Mouse (Mus musculus) NIH3T3 (cell line): Measurements from ENCODE around the gene Pak6.
A peak's percentile ranks its signal among the peaks of the same experiment; 100 is the strongest.

Source experiments
- DNase-seq: peaks from one replicate; pipeline ENCODE4 v3.0.0-alpha.2; 2012; ENCODE audit warnings: low read depth

Pak6 gene

GRCm38 (mm10) chr2:118697311-118697877, 34.3 kb downstream of the Pak6 start:
- DNase-seq = peak; percentile 69

DNA sequence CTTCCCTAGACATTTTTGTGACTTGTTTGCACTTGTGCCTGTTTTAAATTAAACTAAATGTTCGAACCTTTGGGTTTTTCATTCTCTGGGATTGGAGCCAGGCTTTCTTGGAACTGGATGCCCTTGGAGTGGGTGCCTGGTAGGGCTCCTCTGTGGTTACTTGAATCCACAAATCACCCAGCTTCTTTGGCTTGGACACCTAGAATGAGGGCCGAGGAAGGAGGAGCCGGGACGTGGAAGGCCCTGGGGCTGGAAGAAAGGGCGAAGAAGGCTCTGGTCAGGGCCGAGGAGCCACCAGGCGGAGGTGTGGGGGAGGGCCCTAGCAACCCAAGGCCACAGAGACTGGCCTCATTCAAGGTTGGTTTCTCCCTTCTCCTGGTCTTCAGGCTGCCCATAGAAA, 34.9 kb downstream of the Pak6 start:
- peak; percentile 97 for DNase-seq

GRCm38 (mm10) chr2:118700179-118701062, 37.3 kb downstream of the Pak6 start:
- DNase-seq = peak; percentile 94

- DNase-seq = no peak
Observed at GRCm38 (mm10) chr2:118701161-118701560, 38.1 kb downstream of the Pak6 start.

- no peak for DNase-seq
Observed at GRCm38 (mm10) chr2:118701971-118702882, 39.1 kb downstream of the Pak6 start.

DNA sequence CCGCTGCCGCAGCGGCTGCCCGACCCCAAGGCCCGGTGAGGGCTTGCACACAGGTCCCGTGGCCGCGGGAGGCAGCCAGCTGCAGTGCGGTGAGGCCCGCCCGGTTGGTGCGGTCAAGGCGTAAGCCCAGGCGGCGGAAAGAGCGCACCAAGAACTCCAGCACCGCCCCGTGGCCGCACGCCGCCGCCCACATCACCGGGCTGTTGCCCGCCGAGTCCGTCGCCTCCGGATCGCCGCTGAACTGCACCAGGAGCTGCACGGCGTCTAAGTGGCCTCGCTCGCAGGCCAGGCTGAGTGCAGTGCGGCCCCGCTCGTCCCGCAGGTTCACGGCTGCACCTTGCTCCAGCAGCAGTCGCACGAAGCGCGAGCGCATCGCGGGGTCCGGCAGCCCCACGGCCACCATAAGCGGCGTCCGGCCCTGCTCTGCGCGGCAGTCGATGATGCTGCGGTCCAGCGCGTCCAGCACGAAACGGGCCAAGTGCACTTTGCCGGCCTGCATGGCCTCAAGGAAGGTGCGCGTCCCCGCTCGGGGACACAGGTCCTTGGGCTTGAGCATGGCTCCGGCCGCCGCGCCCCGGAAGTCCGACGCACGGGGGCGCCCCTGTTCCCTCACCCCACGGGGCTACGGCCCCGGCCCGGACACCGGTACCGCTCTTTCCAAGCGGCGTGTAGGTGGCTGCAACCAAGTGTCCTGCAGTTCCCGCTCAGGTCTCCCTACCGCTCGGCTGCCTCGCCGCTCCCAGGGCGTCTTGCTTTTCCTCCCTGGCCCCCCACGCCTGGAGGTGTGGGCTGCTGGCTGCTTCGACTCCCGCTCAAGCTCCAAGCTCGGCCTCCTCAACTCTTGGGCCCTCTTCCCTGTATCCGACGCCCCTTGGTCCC, 40.0 kb downstream of the Pak6 start:
- no peak for DNase-seq

- no peak for DNase-seq
Observed at GRCm38 (mm10) chr2:118703913-118704730, 41.0 kb downstream of the Pak6 start, which contains the start of gene Ankrd63. Gene Ankrd63 (minus strand): TSS chr2:118703963.

- peak; percentile 46 for DNase-seq
Observed at GRCm38 (mm10) chr2:118706436-118706835, 43.3 kb downstream of the Pak6 start.

DNA sequence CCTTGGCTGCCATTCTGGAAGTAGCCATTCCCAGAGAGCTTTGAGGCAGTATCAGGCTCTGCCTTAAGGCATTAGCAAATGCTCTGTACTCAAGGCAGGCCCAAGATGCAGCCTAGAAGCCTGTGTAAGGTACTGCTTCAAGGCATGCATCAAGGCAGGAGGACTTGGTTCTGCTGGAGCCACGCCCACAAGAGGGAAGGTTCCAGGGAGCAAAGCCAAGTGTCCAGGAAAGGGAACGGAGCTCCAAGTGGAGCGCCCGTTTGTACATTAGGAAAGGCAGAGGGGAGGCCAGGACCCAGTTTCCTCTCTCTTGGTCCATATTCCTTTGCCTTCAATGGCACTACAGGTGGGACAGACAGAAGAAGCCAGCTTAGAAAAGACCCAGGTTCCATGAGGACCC, 45.4 kb downstream of the Pak6 start:
- DNase-seq = no peak

DNA sequence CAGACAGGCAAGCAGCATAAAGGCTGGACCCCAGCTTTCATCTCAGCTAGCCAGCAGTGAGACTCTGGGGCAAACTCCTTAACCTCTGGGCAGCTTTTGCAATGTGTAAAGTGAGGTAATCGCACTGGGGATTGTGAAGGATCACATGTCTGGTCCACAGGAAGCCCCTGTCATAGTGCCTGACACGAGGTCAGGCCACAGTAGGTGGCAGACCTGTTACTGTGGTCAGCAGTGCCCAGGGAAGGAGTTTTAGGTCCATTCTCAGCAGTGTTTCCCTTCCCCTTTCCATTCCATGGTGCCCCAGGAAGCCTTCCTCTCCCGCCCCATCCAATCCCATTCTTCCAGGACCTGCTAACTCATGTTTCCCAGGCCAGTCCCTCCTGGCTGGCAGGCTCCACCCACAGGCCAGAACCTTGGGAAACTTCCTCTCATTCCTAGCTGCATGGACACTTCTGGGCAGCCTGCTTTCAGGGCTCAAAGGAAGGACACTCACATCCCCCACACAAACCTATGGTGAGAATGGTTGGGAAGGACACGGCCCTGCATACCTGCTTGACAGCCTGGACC, 46.6 kb downstream of the Pak6 start:
- DNase-seq = peak; percentile 30

- DNase-seq = no peak
Observed at GRCm38 (mm10) chr2:118711038-118711494, 48.0 kb downstream of the Pak6 start.

- DNase-seq = no peak
Observed at GRCm38 (mm10) chr2:118713631-118714030, 50.5 kb downstream of the Pak6 start.

DNA sequence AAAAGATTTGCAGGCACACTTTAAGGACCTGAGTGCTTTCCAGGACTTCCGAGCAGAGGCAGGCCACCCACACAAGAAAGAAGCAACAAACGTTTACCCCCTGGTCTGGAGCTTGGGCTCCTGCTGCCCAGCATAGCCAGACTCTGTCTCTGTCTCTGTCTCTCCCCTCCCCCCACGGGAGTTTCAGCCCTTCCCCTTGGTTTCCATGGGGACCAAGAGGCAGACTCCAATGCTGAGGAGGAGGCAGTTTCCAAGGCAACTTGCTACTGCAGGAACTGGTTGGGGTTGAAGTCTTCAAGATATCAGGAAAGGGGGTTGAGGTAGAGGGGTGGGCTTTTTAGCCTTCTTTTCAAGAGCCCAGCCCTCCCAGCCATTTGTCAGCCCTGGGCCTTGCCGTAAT, 51.1 kb downstream of the Pak6 start:
- no peak for DNase-seq

- DNase-seq = no peak
Observed at GRCm38 (mm10) chr2:118716677-118717076, 53.6 kb downstream of the Pak6 start.

DNA sequence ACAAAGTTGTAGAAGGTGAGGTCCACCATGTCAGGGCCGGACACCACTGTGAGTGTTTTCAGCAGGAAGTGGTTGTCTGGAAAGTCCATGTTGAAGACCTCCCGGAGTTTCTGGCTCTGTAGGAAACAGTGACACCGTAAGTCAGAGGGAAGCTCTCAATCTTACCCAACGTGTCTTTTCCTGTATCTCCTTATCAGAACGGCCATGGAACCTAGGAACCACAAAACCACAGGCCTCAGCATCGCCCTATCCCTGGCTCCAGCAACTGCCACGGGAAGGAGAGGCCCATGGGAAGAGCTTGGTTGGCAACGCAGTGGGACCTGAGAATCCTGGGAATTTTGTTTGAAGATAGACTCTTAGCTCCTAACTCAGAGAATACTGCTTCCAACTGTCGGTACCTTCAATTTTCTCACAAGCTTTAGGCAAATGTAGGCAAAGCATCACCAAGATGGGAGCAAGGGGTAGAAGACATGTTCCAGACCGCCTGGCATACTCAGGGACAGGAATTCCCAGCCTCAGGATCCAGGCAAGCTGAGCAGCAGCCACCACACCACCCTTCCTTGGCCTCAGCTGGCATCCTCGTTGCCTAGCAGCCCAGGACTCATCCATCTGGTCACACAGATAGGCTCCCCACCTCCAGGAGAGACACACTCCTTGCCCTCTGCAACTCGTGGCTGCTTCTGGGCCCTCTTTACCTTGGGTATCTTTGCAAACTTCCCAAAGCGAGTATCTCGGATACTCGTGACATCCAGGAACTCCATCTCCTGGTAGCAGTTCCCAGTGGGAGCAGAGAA, 60.8 kb downstream of the Pak6 start:
- DNase-seq = no peak

DNA sequence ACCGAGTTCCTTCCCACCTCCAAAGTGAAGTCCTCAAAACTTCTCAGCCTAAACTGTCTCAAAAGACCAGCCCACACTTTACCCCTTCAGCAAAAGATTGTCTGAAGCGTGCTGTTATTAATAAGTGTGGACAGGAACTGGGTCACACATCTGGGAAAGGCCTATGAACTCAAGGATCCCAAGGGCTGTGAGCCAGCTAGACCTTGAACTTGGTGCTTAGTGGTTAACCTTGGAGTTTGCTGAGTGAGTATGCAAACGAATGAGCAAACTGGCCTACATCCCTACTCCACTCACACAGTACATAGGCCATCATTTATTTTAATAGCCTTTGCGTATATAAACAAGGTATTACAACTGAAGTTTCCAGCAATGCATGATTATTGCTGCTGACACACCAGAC, 62.4 kb downstream of the Pak6 start:
- DNase-seq = peak; percentile 42

DNA sequence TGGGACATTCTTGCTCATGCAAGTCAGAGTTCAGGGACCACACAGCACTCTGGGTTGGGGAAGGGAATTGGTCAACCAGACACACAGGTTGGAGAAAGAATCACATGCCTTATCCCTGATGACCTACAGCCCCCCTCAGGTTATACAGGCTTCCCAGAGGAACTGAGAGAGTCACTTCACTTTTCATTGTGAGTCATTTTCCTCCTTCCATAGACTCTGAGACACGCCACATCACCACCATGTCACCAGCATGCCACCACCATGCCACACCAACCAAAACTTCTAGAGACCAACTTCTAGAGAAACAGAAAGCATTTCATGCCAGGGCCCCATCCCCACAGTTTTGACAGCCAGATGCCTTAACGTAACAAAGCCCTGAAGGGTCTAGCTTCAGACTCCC, 63.8 kb downstream of the Pak6 start:
- no peak for DNase-seq

DNA sequence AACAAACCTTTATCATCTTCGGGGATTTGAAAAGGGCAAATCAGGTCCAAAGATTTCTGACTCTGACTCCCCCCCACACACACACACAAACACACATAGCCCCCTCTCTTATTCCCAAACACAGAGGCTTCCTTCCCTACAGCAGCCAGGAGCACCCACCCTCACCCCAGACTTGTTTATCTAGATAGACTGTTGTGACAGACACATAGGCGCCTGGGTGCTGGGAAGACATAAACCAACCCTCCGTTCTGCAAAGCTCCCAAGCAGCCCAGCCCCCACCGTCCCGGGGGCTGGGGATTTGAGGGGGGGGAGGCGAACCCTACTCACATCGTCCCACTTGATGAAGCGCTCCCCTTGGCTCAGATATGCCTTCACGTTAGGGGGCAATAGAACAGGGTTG, 64.8 kb downstream of the Pak6 start:
- DNase-seq = no peak

DNA sequence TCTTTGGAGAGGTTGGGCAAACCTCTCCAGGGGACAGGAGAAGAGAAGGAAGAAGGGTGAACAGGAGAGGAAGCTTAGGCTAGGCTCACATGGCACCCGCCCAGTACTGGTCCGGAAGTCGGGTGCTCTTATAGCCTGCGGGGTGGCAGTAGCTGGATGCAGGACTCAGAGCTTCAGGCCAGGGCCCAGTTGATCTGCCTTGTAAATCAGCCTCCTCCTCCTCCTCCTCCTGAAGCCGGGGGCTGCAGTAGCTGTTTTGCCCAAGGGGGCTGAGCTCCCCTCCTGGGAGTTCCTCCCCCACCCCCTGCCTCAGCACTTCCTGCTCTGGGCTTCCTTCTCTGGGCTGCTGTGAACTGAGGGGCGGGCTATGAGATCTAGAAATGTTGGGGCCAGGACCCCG, 65.2 kb downstream of the Pak6 start, which contains the start of gene Plcb2:
Gene Plcb2 (minus strand): TSS at position 102 of the 400 bp plus-strand sequence.
- DNase-seq = no peak
